Mouse (Mus musculus): Measurements from ENCODE around the gene Adgrf4.

- no peak for TF ChIP-seq CTCF (IDR thresholded peaks at IDR 0.05)
- TF ChIP-seq EP300 (IDR thresholded peaks at IDR 0.05) = no peak
Measured at GRCm38 (mm10) chr17:42608270-42608669, 83.8 kb downstream of the Adgrf4 start.
